Mouse (Mus musculus) inflammation-experienced regulatory T-cells (primary cell): ENCODE results near the gene Sesn3. TPM values are rescaled to one million over a fixed set of nuclear protein-coding genes. Genes with fewer than 3 reads are reported as not detected.

ENCODE experiments used
- polyA plus RNA-seq, 2 experiments: library from polyadenylated mRNA; unstranded; fragments of 100-300 nt; shearing (Covaris generic); gene quantifications; one replicate each; pipeline ENCODE4 v1.2.1; 2017

Gene Sesn3
- polyA plus RNA-seq: 10 to 100 TPM; 23.3 to 24.3 TPM

DNA sequence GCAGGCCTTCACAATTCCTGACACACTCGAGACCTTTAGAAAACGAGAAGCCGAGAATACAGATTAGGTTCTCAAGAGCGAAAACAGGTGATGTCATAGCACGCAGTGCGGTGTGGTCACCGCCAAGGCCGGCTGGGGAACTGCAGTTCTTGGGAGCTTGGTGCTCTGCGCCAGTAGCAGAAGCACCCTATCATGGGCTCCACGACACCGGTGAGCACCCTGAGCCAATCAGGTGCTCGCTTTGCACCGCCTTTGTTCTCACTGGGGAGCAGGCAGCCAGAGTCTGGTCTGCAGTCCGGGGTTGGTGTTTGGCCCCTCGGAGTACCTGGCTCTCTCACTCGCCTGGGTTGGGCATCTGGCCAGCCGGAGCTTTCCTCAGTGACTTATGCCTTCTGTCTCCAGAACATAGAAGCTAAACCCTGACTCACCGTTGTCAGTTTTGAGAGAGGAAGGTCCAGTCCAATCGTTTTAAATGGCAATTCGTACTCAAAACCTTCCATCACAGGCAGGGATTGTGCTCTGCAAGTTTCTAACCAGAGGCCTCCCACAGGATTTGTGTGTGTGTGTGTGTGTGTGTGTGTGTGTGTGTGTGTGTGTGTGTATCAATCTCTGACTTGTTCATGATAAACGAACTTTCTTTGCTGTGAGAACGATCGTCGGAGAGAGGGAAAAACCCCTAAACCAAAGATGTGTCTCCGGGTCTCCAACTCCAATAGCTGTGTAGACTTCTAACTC, at the start of gene Sesn3:
Gene Sesn3 (plus strand): TSS at position 82 of the 735 bp plus-strand sequence.

DNA sequence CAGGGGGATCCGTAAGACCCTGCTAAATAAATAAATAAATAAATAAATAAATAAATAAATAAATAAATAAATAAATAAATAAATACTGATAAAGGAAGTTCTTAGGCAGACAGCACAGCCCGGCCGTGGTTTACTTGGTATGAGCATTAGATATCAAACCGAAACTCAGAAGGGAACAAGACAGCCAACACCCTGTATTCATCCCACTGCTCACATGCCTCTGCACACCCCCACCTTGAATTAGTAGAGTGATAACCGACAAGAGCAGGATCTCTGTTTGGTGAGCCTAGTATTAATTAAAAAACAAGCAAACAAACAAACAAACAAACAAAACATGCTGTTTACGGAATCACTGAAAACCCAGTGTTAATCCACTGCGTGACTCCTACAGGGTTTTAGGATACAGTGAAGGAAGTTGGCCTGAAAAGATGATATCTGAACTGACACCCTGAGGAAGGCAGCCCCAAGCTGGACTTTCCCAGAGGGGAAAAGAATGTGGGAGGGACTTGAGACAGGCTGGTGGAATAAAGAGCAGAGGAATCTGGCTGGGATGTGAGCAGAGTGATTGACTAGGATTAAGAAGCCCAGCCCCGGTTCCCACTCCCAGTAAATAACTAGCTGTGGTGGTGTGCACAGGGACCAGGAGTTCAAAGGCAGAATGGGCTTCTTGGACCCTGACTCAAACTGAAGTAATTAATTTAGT, 106.6 kb downstream of the Sesn3 start, which contains the start of gene Endod1:
Gene Endod1 (minus strand): TSS at position 155 of the 703 bp plus-strand sequence.

Other genes with a start within 250 kb of the Sesn3 start
- gene Endod1, start 106.4 kb downstream of the Sesn3 start, polyA plus RNA-seq: 10 to 100 TPM; 51.0 to 69.1 TPM
- 1 to 10 TPM; 1.6 to 2.7 TPM for gene Kdm4d, start 225.4 kb downstream of the Sesn3 start, polyA plus RNA-seq
- 100 to 1,000 TPM; 203 to 210 TPM for gene Cwc15, start 225.6 kb downstream of the Sesn3 start, polyA plus RNA-seq